Mouse (Mus musculus) gastrocnemius, postnatal 4 days (tissue): ENCODE results near the gene Zbtb46. TPM values are rescaled to one million over a fixed set of nuclear protein-coding genes. Genes with fewer than 3 reads are reported as not detected.

ENCODE experiments used
- DNase-seq, 2 experiments: peaks; one replicate each; pipeline ENCODE4 v3.0.0; 2021 to 2022; ENCODE audit warnings: low spot score in 2 of 2, mixed read lengths in 2 of 2
- total RNA-seq, 2 experiments: library from RNA; stranded (reverse); gene quantifications; 2 replicates each; pipeline ENCODE4 v1.2.3; 2021

The Zbtb46 gene
- total RNA-seq, 2 experiments from 2014 or later = 10.1 to 12.0 TPM

- DNase-seq = peak; percentile 41 to 67
These were observed 48.3 kb downstream of the Zbtb46 start for GRCm38 (mm10) chr2:181410760-181411473.

- no peak for DNase-seq
These were observed 49.6 kb downstream of the Zbtb46 start for GRCm38 (mm10) chr2:181409643-181410042.

- no peak for DNase-seq
These were observed 55.5 kb downstream of the Zbtb46 start for GRCm38 (mm10) chr2:181403722-181404121.

- no peak for DNase-seq
These were observed 57.7 kb downstream of the Zbtb46 start for GRCm38 (mm10) chr2:181401497-181401896.

GRCm38 (mm10) chr2:181397207-181397761, 61.9 kb downstream of the Zbtb46 start:
- no peak for DNase-seq

GRCm38 (mm10) chr2:181394086-181394485, 65.1 kb downstream of the Zbtb46 start:
- no peak for DNase-seq

GRCm38 (mm10) chr2:181392600-181393213, 66.5 kb downstream of the Zbtb46 start:
- DNase-seq = peak; percentile 69 to 87

GRCm38 (mm10) chr2:181391541-181391940, 67.7 kb downstream of the Zbtb46 start:
- DNase-seq = no peak

GRCm38 (mm10) chr2:181391022-181391421, 68.2 kb downstream of the Zbtb46 start:
- no peak for DNase-seq

- DNase-seq = no peak
These were observed 68.9 kb downstream of the Zbtb46 start for GRCm38 (mm10) chr2:181390136-181390870.

GRCm38 (mm10) chr2:181386663-181387210, 72.5 kb downstream of the Zbtb46 start:
- DNase-seq = no peak

- DNase-seq = peak; percentile 51 to 79
These were observed 73.3 kb downstream of the Zbtb46 start for GRCm38 (mm10) chr2:181385885-181386284.

- peak; percentile 65 to 83 for DNase-seq
These were observed 74.3 kb downstream of the Zbtb46 start for GRCm38 (mm10) chr2:181384919-181385391.

GRCm38 (mm10) chr2:181384463-181384862, 74.8 kb downstream of the Zbtb46 start:
- no peak for DNase-seq

GRCm38 (mm10) chr2:181381631-181382306, 77.5 kb downstream of the Zbtb46 start:
- no peak for DNase-seq

GRCm38 (mm10) chr2:181381107-181381506, 78.1 kb downstream of the Zbtb46 start:
- DNase-seq = no peak

- DNase-seq = no peak
These were observed 79.0 kb downstream of the Zbtb46 start for GRCm38 (mm10) chr2:181380251-181380650.

GRCm38 (mm10) chr2:181379778-181380177, 79.4 kb downstream of the Zbtb46 start, which contains the start of gene Lime1:
Lime1 (plus strand) TSS chr2:181380078.
- no peak for DNase-seq

GRCm38 (mm10) chr2:181378701-181379100, 80.5 kb downstream of the Zbtb46 start:
- DNase-seq = no peak

GRCm38 (mm10) chr2:181377230-181377629, 82.0 kb downstream of the Zbtb46 start:
- no peak for DNase-seq

GRCm38 (mm10) chr2:181375787-181376186, 83.4 kb downstream of the Zbtb46 start:
- no peak for DNase-seq
